Mouse (Mus musculus) small intestine, adult 10 weeks (tissue): ENCODE data around the gene Wnt8b. TPM values are rescaled to one million over a fixed set of nuclear protein-coding genes. Genes with fewer than 3 reads are reported as not detected.

ENCODE experiments used
- polyA plus RNA-seq: library from polyadenylated mRNA; stranded (reverse); fragments of 350-450 nt; fragmentation: Illumina TruSeq; extraction: RNeasy Lipid Tissue Mini Kit (QIAGEN cat#74804); gene quantifications from one replicate; pipeline ENCODE4 v1.2.3, GENCODE M21; 2014; ENCODE audit warnings: low replicate concordance

Gene Wnt8b
- not detected for polyA plus RNA-seq

DNA sequence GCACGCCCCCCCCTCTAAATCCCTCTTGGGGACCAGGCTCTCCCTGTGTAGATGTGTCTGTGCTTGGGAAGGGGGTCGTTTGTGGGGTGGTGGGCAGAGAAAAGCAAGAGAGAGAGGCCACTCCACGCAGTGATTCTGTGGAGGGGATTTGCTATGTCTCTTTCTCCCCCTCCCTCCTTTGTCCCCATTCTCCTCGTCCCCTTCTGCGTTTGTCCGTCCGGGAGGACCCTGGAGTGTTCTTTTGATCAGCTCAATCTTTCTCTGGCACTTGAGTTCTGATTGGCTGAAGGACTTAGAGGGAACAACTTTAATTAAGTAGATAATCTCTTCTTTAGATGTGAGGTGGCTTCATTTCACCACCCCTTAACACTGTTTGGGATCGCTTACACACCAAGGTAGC is at the start of gene Wnt8b:
Gene Wnt8b, plus strand, starts transcription at position 345 of the 400 bp plus-strand sequence.

DNA sequence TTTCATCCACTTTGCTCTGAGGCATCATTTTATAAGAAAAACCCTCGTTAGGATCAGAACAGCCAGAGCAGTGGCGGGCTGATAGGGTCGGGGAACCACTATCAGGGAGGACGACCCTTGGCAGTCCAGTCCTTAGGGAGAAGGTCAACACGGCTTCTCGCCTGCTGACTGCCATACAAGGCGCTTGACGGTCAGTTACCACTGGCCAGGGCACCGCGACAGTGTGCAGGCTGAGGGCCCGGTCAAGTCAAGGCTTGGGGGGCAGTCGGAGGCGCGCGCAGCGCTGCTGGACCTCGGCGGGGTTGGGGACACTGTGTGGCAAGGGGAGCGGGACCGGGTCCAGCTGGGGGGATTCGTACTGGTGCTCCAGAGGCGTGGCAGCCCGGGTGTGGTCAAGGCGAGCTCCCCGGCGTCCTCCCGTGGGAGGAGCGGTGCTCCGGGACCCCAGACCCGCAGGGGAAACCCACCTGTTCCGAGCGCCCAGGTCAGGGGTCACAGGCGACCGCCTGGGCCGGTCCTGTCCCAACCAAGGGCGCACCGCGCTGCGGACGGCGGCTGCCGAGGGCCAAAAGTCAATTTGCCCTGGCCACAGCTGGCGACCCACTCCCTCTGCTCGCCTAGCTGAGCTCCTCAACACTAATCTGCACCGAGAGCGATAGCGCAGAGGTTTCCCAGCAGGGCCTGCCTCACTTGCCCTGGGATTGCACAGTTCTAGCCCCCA is 52.2 kb downstream of the Wnt8b start, which contains the start of gene Sec31b:
Gene Sec31b, minus strand, starts transcription at position 544 of the 721 bp plus-strand sequence.

DNA sequence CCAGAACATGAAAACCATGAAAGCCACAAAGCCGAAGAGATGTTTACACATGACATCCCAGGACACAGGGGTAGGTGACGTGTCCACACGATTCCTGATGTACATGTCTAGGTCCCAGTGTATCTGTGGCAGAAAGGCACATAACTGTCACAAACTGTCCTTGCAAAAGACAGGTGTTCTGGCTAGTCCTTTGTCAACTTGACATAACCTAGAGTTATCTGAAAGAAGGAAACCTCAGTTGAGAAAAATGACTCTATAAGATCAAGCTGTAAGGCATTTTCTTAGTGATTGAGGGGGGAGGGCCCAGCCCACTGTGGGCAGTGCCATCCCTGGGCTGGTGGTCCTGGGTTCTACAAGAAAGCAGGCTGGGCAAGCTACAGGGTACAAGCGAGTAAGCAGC is 59.5 kb downstream of the Wnt8b start, which contains the start of gene Gm20538:
Gene Gm20538, minus strand, starts transcription at position 101 of the 400 bp plus-strand sequence.

DNA sequence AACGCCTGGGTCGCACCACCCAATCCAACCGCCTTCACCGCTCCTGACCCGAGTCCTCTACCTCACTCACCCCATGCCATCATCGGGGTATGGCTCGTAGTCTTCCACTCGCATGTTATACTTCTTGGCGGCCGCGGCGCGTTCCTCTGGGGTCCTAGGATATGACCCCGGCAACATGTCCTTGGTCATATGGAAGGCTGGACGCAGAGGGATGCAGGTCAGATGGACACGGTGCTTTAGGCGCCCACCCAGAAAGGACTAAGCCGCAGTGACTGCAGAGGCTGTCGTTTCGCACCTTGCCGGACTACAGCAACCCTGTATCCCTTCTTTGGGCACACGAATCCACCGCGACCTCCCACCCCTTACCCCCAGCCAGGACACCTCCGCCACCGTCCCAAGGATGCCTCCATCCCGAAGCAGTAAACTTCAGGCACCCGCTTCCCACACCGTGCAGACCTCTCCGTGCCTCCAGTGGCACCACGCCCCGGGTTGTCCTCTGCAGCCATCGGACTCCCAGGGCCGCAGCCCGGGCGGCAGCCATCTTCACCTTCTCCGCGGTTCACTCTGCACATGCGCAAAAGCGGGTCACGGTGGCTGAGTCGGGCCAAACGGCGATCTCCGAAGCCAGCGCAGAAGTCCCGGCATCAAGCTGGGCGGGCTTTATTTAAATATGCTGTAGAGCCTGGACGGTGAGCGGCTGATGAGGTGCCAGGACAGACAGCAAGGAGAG is 61.8 kb downstream of the Wnt8b start, which contains the start of gene Ndufb8:
Gene Ndufb8, minus strand, starts transcription at position 580 of the 730 bp plus-strand sequence.

DNA sequence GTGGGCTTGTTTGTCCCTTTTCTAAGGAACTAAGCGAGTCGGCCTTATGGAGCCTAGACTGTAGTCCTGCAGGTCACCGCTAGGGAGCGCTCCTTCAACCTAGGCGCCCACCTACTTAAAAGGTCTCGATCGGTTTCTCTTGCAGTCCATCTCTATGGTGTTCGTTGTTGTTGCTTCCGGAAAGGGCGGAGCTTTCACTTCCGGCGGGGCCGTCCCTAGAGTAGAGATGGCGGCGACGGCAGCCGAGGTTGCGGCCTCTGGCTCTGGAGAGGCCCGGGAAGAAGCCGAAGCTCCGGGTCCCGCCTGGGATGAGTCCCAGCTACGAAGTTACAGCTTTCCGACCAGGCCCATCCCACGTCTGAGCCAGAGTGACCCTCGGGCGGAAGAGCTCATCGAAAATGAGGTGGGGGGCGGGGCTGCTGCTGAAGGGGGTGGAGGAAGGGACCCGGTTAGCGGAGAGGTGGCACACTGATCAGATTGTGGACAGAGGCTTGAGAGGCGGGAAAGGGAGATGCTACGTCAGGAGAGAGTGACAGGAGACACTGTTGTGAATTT is 69.5 kb downstream of the Wnt8b start, which contains the start of gene Hif1an:
Gene Hif1an, plus strand, starts transcription at position 199 of the 555 bp plus-strand sequence.

Other genes starting within 250 kb of the Wnt8b start
- 15.4 TPM for gene Scd2, start 199.8 kb upstream of the Wnt8b start, polyA plus RNA-seq
- gene Scd4, start 160.4 kb upstream of the Wnt8b start, polyA plus RNA-seq: 0.19 TPM
- 258 TPM for gene Scd1, start 85.6 kb upstream of the Wnt8b start, polyA plus RNA-seq
- not detected for gene Sec31b, start 52.4 kb downstream of the Wnt8b start, polyA plus RNA-seq
- not detected for gene Gm20538, start 59.4 kb downstream of the Wnt8b start, polyA plus RNA-seq
- gene Ndufb8, start 62.0 kb downstream of the Wnt8b start, polyA plus RNA-seq: 40.8 TPM
- 10.1 TPM for gene Hif1an, start 69.4 kb downstream of the Wnt8b start, polyA plus RNA-seq